Mouse (Mus musculus) c-Kit-positive CD71-positive TER-119-negative erythroid progenitor cells, embryonic 14.5 days (primary cell): ENCODE data around the gene Ola1.
A peak's percentile ranks its signal among the peaks of the same experiment; 100 is the strongest.

Experiments used
- DNase-seq: peaks from one replicate; pipeline ENCODE4 v3.0.0-alpha.2; 2013; ENCODE audit warnings: low read depth

Gene Ola1

GRCm38 (mm10) chr2:73146111-73146510, 72.6 kb downstream of the Ola1 start:
- no peak for DNase-seq

GRCm38 (mm10) chr2:73143732-73144131, 75.0 kb downstream of the Ola1 start:
- DNase-seq, result no peak

DNA sequence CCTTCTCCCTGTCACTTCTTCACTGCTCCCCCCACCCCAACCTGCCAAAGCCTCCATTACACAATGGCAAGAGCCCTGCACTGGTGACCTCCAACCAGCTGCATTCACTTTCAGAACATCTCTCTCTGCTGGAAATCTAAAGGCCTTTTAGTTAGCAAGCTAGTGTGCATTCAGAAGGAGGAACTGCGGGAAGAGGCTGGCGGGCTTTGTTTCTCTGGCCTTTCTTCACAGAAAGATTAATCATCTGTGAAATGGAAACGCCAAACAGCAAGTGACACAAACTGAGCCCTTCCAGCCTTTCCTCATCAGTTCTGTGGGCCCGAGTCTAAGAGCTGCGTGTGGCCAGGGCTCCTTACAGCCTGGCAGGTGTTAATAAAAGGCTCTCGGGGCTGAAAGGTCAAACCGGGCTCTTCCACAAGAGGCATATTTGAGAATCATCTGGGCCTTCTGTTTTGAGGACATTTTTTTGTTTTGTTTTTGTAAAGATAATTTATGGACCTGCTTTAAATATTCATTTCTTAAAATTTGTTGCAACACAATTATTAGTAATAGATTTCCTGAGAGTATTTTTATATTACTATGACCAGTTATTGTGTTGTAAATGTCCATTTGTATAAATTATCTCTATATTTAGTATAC, 75.8 kb downstream of the Ola1 start:
- no peak for DNase-seq

DNA sequence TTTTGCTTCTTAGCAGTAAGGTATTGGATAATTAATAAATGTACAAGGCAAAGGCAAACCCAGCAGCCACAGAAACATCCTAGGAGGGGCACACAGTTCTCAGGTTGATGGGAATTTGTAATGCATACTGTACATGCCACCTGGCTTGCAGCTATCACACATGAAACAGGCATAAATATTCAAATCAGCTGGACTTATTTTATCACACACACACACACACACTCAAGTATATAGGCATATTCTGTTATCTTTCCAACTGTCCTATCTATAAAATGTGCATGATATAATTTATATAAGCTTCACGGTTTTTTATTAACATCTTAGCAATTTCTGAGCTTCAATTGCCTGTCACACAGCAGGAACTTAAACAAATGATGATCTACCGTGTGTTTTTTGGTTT, 85.8 kb downstream of the Ola1 start:
- DNase-seq, result peak; percentile 8

DNA sequence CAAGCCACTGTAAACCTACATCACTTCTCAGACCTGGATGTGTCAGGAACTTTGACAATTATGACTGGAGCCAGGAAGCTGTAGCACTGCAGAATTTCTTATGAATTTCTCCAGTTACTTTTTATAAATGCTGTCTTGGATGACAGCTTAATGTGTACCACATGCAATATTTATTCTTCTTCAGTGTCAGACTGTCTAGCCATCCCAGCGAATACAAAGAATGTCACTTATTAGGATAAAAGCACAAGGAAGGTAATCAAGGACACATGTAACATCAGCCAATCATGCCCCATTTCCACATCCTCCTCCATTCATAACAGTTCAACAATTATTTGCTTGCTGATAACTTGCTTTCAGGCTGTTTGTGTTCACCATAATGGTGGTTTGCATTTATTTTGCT, 91.0 kb downstream of the Ola1 start:
- no peak for DNase-seq

DNA sequence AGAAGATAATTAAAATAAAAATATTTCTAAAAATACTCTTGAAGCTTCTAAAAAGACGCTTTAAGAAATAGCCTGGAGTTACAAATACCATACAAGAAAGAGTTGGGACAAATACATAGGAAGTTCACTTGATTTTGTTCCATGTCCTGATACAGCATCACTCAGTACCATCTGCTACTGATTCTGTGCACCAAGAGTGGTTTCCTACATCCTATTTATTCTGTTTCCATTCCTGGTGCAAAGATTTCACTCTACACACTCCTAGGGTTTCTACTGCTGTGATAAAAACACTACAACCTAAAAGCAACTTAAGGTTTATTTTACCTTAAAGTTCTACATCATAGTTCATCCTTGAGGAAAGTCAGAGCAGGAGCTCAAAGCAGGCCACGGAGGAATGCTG, 99.9 kb downstream of the Ola1 start:
- no peak for DNase-seq

DNA sequence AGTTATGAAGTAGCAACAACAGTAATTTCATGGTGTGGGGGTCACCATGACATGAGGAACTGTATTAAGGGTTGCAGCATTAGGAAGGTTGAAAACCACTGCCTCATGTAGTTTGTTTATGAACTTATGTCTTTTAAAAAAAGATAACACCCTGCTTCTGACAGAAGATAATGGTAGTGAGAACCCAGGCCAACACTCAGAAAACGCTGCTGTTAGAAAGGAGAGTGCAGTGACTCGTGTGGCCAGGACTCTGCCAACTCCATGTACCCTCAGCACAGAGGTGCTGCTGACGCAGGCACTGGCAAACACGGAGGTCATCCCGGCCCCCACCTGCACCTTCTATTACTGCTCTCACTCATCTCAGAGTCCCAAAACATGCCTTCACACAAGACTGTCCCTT, 111.6 kb downstream of the Ola1 start:
- no peak for DNase-seq

DNA sequence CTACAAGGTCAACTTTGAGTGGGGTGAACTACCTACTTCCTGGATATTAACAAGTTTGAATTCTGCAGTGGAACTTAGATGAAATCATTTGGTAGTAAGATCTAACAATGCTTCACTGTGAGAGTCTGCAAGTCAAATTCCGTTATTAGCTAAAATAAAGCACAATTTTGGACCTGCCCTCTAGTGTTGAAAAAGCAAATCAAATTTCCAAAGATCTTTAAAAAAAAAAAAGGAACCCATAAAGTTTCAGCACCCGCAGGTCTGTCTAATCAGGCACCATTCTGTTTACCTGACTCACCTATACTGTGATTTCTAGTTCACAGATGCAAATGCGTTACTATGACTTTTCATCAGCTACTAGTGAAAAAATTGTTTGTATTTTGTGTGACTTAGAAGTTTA, 122.2 kb downstream of the Ola1 start:
- DNase-seq, result no peak

DNA sequence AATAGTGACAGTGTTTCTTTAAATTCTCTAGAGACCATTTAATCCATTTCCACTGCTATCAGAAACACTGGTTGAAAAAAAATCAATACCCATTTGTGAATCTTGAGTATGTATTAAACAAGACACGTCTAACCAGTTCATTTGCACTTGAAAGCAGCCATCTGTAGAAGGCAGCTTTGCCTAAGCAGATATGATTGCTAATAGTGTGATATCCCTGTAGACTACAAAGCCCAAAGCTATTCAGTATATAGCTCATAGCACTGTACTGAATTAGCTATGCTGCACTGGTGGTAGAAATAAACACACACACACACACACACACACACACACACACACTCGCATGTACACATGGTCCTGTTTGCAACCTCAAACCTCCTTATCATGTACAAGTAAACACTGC, 123.4 kb downstream of the Ola1 start:
- no peak for DNase-seq

GRCm38 (mm10) chr2:73093032-73093431, 125.7 kb downstream of the Ola1 start:
- peak; percentile 96 for DNase-seq

DNA sequence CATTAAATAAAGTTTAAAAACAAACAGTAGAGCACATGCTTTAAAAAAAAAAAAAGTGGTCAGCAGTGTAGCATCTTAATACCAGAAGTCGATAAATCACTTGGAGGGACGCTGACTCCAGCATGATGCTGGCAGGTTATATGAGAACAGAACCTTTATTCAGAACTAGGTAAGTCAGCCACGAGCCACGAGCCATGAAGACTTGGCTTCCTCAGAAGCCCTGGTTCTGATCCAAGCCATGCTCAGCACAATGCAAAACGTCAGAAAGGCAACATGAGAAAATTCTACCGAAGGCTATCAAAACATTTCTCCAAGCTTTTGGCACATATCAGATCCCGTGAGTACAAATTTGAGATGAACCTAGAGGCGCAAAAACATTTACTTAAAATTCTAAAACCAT, 127.4 kb downstream of the Ola1 start:
- no peak for DNase-seq

- no peak for DNase-seq
Observed at GRCm38 (mm10) chr2:73087641-73088040, 131.1 kb downstream of the Ola1 start.

GRCm38 (mm10) chr2:73085669-73086304, 132.9 kb downstream of the Ola1 start:
- DNase-seq, result no peak

GRCm38 (mm10) chr2:73082476-73082875, 136.2 kb downstream of the Ola1 start:
- DNase-seq, result no peak

- DNase-seq, result no peak
Observed at GRCm38 (mm10) chr2:73081861-73082260, 136.9 kb downstream of the Ola1 start.

- DNase-seq, result no peak
Observed at GRCm38 (mm10) chr2:73080084-73080483, 138.6 kb downstream of the Ola1 start.

GRCm38 (mm10) chr2:73079311-73079710, 139.4 kb downstream of the Ola1 start:
- no peak for DNase-seq

DNA sequence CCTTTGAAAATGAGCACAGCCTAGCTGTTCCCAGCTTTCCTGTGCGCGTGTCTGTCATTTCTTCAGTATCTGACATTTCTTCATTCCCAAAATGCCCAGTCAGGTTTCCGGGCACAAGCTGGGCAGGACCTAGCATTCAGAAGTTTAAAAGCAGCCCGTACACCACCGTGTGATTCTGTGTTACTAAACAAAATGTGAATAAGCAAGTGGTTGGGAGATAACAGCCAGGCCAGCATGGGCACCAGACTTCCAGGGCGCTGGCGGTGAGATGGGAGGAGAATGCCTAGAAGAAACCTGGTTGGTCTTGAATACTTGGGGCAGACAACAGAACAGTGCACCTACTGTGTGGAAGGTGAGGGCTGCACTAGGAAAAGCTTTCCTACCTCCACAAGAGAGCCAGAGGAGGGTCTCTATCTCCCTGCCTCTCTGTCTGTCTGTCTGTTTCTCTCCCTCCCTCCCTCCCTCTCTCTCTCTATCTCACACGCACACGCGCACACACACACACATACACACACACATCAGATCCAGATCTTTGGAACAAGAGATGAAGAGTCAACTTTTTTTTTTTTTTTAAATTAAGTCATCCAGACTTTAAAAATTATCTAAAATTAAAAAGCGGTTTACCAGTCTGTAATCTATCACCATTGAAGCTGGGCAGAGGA, 144.8 kb downstream of the Ola1 start:
- DNase-seq, result no peak

GRCm38 (mm10) chr2:73071201-73071600, 147.5 kb downstream of the Ola1 start:
- no peak for DNase-seq

DNA sequence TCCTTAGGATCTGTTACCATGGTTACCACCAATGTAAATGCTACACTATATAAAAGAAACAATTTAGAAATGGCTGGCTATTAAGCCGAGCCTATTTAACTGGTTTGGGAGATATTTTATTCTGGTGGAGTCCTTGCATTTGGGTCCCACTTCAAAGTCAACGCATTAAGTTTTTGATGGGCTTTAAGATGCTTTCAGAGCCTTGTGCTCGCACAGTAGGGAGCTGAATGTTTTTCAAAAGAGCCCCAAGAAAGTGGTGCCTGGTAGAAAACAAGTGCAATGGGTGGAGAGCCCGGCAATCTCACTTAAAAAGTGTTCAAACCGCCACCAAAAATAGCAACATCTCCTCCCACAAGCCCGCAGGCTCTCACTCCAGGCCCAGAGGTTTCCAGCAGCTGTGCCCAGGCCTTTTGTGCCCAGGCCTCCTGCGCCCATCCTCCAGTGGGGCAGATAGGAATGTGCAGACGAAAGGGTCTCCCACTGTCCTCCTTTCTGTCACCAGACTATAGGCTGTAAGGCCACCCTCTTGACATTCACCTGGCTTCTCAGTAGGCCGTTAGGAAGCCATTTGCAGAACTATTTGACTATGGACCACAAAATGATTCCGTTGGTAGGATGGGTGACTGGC, 148.2 kb downstream of the Ola1 start:
- no peak for DNase-seq

GRCm38 (mm10) chr2:73069223-73069825, 149.4 kb downstream of the Ola1 start:
- no peak for DNase-seq

GRCm38 (mm10) chr2:73066307-73067167, 152.2 kb downstream of the Ola1 start:
- DNase-seq, result no peak
